Mouse (Mus musculus): ENCODE data around the gene Gbgt1.

Gbgt1 gene

DNA sequence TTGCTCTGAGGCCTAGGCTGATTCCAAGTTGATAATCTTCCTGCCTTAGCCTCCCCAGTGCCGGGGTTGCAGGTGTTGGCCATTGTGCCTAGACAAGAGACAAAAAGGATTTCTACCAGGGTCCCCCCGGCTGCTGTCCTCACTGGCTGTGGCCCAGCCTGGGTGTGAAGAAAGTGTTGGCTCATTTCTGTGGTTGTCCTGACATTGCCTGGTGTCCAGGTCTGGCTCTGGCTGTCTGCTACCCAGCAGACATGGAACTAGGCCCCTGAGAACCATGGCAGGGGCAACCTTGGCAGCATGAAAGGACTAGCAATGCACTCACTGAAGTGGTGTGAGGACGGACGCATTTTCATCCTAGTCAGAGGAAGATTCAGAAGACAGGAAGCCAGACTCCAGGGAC, 33.2 kb downstream of the Gbgt1 start:
- no peak for DNase-seq (ENCODE audit: low spot score)

DNA sequence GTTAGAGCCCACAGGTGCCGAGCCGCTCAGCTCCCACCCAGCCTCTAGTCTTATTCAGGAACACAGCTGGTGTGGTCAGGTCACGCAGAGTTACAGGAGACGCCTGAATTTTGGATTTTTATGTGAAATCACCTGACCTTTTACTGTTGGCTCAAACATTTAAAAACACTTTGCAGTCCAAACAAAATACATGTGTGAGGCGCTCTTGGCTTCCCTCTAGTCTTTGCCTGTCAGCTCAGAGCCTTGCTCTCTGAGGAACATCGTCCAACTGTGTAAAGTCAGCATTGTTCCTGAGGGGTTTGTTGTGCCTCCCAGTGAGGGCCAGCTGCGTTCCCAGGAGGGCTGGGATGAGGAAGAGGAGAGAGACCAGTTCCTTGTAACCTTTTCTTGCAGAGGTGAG, 33.6 kb downstream of the Gbgt1 start:
- DNase-seq (ENCODE audit: low spot score), result no peak

DNA sequence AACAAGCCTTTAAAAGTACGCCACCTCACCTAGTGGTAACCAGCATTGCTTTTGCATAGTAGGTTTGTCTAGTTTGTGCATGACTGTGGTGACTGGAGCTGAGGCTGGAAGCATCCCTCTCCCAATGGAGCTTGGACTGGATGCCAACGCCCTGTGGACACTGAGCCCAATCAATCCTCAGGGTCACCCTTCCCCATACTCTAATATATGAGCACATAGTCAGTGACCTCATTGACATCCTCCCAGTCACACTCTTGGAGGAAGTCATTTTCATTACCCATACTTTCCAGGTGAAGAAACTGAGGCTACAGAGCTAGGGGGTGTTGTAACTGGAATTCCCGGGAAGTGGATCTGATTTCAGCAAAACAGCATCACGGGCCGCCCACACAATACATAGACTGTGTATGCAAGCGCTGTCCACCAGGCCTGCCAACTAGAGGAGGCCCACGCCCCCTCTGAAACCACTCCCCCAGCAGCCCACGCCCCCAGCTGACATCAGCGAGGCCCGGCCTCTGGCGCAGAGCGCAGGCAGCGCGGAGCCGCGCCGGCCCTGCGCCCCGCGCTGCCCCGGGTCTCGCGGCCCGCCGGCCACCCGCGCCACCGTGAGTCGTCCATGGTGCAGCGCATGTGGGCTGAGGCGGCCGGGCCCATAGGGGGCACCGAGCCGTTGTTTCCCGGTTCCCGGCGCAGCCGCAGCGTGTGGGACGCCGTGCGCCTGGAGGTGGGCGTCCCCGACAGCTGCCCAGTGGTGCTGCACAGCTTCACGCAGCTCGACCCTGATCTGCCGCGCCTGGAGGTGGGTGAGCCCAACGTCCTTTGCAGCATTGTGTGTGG, 36.5 kb downstream of the Gbgt1 start:
- DNase-seq (ENCODE audit: low spot score), result peak; percentile 91

DNA sequence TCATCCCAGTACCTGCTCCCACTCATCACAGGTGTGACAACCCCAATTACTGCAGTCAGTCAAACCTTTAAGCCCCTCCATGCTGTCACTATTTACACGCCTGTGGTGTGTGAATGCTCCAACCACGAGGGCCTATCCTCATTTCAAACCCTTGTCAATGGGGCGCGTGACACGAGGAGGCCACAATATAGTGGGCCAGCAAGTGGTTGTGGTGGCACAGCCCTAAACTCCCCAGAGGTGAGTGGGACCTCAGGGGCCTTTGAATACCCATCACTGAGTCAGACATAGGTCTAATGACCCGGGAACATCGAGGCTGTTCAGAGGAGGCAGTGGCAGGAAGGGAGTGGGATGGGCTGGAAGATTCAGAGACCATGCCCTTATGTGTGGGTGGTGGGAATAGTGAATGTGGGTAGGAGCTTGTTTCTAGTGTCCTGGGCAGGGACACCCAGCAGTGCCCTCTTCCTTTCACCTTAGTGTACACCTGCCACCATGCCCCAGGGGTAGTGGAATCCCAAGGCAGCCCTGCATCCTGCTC, 37.3 kb downstream of the Gbgt1 start:
- no peak for DNase-seq (ENCODE audit: low spot score)

DNA sequence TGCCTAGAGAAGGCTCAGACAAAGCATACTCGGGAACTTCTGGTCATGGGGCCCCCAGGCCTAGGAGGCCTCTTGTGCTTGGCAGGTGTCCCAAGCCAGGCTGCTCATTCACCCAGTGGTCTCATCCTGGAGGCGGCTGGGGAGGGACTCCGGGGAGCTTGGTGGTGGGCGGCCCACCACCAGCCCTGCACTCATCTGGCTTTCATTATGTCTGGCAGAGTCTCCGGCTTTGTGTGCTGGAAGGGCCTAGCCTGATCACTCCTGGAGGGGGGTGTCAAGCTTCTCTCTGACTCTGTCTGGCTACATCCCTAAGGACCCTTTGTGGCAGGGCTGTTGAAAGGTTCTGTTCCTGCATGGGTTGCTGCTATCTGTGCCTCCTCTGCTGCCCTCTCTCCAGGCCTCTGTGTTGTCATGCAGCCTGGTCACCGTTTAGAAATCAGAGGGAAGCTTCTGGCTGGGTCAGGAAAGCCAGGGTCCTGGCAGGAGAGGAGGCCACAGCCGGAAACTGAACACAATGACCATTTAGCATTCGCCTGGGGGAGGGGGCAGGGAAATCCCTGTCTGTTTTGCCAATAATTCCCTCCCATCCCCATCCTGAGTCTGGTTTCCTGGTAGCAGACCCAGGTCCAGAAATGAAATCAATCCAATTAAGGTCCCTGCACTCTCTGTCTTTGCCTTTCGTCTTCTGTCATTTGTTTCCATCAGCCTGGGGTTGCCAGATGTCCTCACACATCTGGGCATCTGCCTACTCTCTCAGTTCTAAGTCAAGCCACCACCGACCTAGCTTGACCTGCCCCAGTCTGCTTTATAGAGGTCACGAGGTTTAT, 38.0 kb downstream of the Gbgt1 start:
- DNase-seq (ENCODE audit: low spot score), result no peak

DNA sequence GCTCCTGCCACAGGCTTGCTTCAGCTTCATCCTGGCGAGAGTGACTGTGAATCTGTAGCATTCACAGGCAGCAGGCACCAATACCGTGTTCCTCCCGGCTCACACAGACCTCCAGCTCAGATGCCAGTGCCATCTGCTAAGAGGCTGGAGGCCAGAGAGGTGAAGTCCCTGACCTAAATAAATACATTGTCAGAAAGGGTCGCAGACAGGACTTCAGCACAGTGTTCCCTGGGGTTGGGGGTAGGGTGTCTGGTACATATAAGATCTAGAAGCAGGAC, 38.5 kb downstream of the Gbgt1 start:
- DNase-seq (ENCODE audit: low spot score), result no peak

DNA sequence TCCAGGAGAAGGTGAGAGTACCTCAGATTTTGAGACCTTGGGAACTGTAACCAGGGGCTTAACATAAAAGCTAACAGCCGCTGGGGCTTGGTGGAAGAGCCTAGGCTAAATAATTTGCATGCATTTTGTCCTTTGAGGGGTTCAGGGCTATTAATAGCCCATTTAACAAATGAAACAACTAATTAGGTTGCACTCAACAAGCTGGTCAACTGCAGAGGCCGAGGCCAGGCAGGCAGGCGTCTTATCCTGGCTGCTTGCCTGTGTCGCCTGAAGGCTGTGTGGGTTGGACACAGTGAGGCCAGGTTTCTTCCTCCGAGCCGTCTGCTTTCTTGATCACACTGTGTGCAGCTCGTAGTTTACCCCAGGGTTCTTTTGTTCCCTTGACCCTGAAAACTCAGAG, 39.0 kb downstream of the Gbgt1 start:
- no peak for DNase-seq (ENCODE audit: low spot score)

DNA sequence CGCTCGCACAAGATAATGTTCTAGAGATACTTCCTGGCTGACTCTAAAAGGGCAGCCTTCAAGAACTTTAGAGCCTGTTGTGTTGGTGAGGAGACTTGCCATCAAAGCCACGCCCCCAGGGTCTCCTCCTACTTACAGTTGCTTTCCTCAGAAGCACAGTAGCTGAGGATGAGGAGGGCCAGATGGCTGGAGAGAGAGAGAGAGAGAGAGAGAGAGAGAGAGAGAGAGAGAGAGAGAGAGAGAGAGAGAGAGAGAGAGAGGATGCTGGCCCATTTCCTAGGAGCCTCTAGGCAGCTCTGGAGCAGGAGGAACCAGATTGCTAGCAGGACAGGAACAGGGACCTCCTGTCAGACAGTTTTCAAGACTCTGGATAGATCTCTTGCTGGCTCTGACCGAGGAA, 39.5 kb downstream of the Gbgt1 start:
- no peak for DNase-seq (ENCODE audit: low spot score)

DNA sequence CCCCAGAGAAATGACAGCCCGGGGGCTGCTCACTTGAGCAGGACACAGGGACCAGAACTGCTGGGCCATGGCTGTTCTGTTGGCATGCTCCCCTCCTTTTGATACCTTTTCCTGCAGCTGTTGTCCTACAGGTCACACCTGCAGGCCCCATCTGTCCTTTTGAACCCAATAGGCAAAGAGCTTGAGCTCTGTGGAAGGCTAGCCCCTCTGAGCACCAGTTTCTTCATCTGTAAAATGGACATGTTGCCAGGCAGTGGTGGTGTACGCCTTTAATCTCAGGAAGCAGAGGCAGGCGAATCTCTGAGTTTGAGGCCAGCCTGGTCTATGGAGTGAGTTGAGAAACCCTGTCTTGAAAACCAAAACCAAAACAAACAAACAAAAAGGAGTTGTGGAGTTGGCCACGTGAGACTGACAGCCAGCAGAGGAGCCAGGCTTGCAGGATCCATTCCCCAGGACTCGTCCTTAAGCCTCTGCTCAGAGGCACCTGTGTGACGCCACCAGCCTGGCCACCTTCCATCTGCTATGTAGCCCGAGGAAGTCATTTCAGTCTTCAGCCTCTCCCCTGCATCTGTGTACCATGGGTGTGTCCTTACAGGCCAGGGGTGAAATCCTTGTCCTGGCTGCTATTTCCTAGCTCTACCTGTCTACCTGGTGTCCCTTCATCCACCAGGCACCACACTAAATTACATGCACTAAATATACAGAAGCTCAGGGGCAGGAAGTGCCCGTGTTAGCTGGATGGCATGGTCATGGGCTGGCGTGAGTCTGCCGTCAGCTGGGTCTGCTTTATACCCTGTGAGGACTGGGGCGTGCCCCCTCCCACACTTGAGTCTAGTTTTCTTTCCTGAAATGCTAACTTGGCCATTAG, 40.3 kb downstream of the Gbgt1 start:
- no peak for DNase-seq (ENCODE audit: low spot score)

DNA sequence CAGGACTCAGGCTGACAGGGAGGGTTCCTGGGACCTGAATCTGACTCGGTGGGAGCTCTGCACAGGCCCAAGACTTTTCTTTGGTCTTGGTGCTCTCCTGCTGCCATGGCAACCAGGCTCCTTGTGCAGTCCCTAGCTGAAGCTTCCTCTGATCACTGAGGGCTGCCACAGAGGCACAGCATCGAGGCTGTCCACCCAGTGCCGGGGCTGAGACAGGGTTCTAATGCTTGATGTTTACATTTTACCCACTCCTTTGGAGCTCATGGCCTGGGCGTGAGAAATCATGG, 40.9 kb downstream of the Gbgt1 start:
- no peak for DNase-seq (ENCODE audit: low spot score)

DNA sequence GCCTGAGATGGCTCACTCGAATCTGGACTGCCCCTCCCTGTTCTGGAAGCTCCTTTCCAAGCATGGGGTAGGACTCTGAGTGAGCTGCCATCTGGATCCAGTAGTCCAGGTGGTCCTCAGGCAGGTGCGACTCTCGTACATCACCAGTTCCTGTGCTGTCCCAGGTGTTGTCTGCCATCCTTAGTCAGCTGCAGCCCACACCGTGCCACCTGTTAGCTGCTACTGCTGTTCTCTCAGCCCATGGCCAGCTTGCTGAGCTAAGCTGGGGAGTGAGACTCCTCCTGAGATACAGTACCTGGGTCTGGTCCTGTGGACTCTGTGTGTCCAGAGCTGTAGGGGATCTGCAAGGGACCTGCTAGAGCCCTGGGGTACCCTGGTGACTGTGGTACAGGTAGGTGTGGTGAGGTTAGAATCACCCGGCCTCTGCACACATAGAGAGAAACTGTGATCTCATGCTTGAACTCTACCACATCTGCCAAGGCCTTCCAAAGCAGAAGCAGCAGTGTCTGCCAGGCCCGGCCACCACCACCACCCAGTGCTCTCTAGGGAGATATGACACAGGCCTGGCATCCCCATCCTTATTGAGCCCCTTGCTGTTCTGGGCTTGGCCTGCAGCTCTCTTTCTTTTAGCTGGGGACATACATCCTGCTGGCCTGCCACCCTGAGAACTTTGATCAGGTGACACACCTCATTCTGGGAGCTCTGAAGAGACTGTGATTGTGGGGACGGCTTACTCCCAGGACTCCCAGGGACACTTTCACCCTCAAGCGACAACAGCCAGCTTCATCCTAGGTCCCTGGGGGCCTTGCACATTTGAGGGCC, 41.5 kb downstream of the Gbgt1 start:
- DNase-seq (ENCODE audit: low spot score), result no peak

DNA sequence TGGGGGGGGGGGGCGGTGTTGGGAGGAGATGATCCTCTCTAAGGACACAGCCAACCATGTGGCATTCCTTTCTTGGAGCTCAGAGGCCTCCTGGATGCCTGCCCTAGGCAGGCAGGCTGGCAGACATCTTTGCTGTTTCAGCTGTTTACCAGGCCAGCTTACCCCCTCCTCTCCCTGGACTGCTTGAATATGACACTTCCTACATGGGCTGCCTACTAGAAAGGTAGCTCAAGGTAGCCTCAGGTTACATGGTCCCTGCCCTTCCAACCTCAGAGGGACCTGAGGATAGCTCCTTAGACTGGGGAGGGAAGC, 42.1 kb downstream of the Gbgt1 start:
- no peak for DNase-seq (ENCODE audit: low spot score)

DNA sequence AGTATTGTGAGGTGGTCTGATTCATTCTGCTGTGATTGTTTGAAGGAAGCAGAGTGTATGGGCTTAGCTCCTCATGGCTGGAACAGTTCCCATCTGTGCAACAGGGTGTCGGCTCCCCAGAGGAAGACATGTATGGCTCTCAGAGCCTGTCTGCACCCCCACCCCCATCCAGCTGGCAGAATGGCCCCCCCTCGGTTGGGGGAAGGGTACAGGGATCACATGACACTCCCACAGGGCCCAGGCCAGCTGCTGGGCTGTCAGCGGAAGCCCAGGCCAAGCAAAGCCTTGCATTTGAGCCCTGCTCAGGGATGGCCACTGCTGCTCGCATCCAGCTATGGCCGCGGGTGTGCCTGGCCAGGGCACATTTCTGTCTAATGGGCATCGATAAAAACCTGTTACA, 42.5 kb downstream of the Gbgt1 start:
- peak; percentile 86 for DNase-seq (ENCODE audit: low spot score)

DNA sequence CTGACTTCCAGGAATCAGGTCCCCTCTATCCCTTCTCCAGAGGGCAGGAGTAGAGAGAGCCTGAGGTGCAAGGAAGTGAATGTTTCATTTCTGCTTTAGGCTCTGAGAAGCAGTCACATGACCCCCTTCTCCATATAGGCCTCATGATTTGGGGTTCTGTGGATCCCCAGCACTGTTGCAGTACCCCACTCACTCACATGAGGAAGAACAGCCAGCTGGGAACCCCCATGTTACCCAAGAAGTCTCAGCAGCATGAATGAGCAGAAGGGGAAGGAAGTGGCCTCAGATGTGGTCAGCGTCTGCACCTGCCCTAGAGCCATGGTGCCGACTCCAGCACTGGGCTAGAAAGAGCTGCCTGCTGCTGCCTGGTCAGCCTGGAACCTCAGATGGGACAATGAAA, 43.3 kb downstream of the Gbgt1 start:
- no peak for DNase-seq (ENCODE audit: low spot score)

DNA sequence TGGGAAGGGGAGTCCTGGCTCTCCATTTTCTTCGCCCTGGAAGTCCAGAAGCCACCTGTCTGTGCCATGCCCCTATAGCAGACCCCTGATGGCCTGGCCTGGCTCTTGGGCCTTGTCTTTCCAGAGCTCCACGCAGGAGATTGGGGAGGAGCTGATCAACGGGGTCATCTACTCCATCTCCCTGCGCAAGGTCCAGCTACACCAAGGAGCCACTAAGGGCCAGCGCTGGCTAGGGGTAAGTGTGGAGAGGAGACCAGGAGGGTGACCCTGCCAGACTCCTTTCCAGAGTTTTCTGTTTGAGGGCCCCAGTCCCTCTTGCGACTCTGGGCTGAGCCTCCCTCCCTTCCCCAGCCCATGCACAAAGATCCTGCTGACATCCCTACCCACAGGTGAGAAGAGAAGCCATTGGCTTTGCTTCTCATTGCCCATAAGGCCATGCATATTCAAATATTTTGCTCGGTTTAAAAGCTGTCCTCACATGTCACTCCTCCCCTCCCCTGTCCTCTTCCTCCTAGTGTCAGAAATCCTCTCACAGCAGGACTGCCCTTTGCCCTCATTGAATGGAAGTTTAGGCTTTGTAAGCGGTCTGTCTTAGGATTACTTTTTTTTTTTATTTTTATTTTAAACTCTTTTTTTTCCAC, 44.0 kb downstream of the Gbgt1 start:
- DNase-seq (ENCODE audit: low spot score), result no peak

DNA sequence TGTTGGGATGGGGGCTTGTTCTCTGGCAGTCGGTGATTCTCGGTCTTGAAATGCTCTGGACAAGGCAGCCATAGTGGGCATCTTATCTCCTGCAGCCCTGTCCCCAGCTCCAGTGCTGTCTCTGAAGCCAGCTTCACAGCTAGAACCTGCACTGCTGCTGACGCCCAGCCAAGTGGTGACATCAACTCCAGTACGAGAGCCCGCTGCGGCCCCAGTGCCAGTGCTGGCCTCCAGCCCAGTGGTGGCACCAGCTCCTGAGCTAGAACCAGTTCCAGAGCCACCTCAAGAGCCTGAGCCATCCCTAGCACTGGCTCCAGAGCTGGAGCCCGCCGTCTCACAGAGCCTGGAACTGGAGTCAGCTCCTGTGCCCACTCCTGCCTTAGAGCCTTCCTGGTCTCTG, 47.2 kb downstream of the Gbgt1 start:
- no peak for DNase-seq (ENCODE audit: low spot score)

DNA sequence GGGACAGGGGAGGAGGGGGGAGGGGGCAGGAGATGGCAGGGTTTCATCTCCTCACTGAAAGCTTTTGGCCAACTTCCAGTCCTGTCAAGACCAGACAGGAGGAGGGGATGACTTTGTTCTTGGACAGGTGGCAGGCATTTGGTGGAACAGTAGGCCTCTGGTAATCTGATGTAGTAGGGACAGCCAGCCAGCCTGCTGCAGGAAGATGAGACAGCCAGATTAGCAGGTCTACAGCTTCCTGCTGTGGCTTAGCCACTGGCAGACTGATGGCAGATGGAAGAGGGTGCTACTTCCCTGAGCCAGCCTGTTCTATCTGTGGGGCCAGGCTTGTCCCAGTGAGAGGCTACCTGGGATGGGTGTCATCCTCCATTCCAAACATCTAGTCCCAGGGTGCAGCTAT, 49.3 kb downstream of the Gbgt1 start:
- DNase-seq (ENCODE audit: low spot score), result no peak

DNA sequence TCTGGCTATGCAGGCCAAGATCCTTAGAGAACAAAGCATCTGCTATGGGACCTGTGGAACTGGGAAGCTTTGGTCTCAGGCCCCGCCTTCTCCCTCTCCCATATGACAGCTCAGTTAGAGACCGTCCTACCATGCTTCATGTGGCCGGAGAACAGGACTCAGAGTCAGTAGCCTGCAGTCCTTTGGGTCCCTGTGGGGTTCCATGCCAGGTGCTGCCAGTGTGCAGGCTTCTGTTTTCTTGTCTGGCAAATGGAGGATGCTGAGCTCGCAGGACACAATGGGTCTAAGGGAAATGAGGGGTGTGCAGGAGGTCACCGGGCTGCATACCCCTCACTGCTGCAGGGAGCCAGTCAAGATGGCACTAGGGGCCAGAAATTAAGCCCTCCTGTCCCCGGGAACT, 49.9 kb downstream of the Gbgt1 start:
- DNase-seq (ENCODE audit: low spot score), result no peak

DNA sequence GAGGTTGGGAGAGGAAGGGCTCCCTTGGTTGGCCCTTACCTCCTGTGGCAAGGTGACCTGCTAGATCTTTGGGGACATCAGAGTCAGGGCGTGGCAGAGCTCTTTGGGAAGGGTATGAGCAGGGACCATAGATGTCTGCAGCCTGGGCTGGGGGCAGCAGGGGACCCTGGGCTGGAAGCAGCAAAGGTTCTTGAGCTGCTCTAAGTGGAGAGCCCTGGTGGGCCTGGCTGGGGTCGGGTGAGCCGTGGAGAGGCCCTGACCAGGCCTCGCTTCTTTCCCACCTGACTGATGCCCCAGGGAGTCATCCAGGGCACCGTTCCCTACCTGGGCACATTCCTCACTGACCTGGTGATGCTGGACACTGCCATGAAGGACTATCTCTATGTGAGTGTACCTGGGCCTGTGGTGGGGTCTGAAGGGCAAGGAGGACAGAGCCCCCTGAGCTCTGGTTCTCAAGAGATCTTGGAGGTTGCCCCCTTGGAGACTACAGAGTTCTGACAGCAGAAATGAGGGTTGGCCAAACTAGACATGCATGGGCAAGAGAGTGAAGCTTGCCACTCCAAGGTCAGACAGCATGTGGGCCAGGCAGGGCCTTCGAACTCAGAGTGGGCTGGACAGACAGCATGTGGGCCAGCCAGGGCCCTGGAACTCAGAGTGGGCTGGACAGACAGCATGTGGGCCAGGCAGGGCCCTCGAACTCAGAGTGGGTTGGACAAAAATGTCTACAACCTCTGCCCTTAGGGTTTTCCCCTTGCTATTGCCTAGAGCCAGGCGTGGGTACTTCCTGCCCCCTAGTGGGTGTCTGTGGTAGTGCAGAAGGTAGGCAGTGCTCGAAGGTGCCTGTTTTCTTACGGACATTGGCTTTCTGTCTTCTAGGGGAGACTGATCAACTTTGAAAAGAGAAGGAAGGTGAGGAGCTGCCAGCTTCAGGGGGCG, 50.8 kb downstream of the Gbgt1 start:
- peak; percentile 88 for DNase-seq (ENCODE audit: low spot score)

DNA sequence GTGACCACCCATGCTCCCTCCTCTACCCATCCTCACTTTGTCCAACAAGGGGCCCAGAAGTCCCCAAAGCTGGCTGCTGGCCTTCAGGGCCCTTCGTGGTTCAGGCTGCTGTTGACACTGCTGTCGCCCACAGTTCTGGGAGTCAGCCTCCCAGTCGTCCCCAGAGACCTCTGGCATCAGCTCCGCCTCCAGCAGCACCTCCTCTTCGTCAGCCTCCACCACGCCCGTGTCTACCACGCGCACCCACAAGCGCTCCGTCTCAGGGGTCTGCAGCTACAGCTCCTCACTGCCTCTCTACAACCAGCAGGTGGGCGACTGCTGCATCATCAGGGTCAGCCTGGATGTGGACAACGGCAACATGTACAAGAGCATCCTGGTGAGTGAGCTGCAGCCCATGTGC, 52.5 kb downstream of the Gbgt1 start:
- no peak for DNase-seq (ENCODE audit: low spot score)
